ENCODE assay signal across 25 mouse cellular contexts in genomic region chr12:105541590-105542402, GRCm38 (mm10). TPM values are rescaled to one million over a fixed set of nuclear protein-coding genes. Genes with fewer than 3 reads are reported as not detected.
A peak's percentile ranks its signal among the peaks of the same experiment; 100 is the strongest.
DNase-seq lines count a peak whose midpoint lies in the region; ATAC-seq and TF ChIP-seq lines count a peak whose summit lies in the region.
"Had no signal": no experiment of that assay in that cellular context is flagged by ENCODE, and none has a peak within 500 bp of the region (broad histone marks: within the 10 kb centered on the region; RNA-seq: fewer than 3 reads in every experiment).

No protein-coding gene starts in this region.

- no peak for TF ChIP-seq EP300 in lung, postnatal 0 days (IDR thresholded peaks at IDR 0.05)
- TF ChIP-seq EP300 in stomach, postnatal 0 days (optimal IDR thresholded peaks at IDR 0.05), result no peak

- H3K36me3 ChIP-seq in intestine, postnatal 0 days (ENCODE audit: control insufficient read depth, insufficient read depth), result no peaks in the 10 kb centered on the region
- no peaks in the 10 kb centered on the region for H3K36me3 ChIP-seq in intestine, embryonic 15.5 days
- H3K36me3 ChIP-seq in lung, postnatal 0 days (ENCODE audit: insufficient read depth, low read length), result no peaks in the 10 kb centered on the region
- H3K36me3 ChIP-seq in stomach, postnatal 0 days (ENCODE audit: control insufficient read depth, insufficient read depth, low read length), result no peaks in the 10 kb centered on the region
- H3K36me3 ChIP-seq: embryonic facial prominence, embryonic 12.5 days; embryonic facial prominence, embryonic 15.5 days; heart, embryonic 10.5 days; heart, embryonic 13.5 days; hindbrain, embryonic 15.5 days had no signal

- no peak overlapping the region for H3K4me3 ChIP-seq in intestine, postnatal 0 days (ENCODE audit: low read depth, low read length)
- no peak overlapping the region for H3K4me3 ChIP-seq in intestine, embryonic 15.5 days (replicated peaks)
- H3K4me3 ChIP-seq in lung, postnatal 0 days (ENCODE audit: low read depth, low read length), result no peak overlapping the region
- no peak overlapping the region for H3K4me3 ChIP-seq in lung, adult 2 months (replicated peaks; ENCODE audit: extremely low read depth, low read depth, low read length)
- H3K4me3 ChIP-seq in stomach, postnatal 0 days (ENCODE audit: low read depth, low read length), result no peak overlapping the region
- H3K4me3 ChIP-seq: embryonic facial prominence, embryonic 12.5 days; embryonic facial prominence, embryonic 15.5 days; gastrocnemius, adult 2 months; heart, adult 2 months; heart, embryonic 10.5 days; heart, embryonic 13.5 days; hindbrain, embryonic 15.5 days had no signal

- H3K9me3 ChIP-seq in intestine, postnatal 0 days (ENCODE audit: control insufficient read depth), result no peaks in the 10 kb centered on the region
- H3K9me3 ChIP-seq in intestine, embryonic 15.5 days, result no peaks in the 10 kb centered on the region
- H3K9me3 ChIP-seq in lung, postnatal 0 days (ENCODE audit: low read length), result no peaks in the 10 kb centered on the region
- no peaks in the 10 kb centered on the region for H3K9me3 ChIP-seq in stomach, postnatal 0 days (ENCODE audit: control insufficient read depth, low read length)
- H3K9me3 ChIP-seq: embryonic facial prominence, embryonic 12.5 days; embryonic facial prominence, embryonic 15.5 days; heart, embryonic 10.5 days; heart, embryonic 13.5 days; hindbrain, embryonic 15.5 days had no signal

- H3K27me3 ChIP-seq in intestine, postnatal 0 days (replicated peaks; ENCODE audit: control insufficient read depth, insufficient read depth, low read length), result no peaks in the 10 kb centered on the region
- no peaks in the 10 kb centered on the region for H3K27me3 ChIP-seq in intestine, embryonic 15.5 days (replicated peaks)
- H3K27me3 ChIP-seq in lung, postnatal 0 days (replicated peaks; ENCODE audit: insufficient read depth, low read length), result no peaks in the 10 kb centered on the region
- no peaks in the 10 kb centered on the region for H3K27me3 ChIP-seq in stomach, postnatal 0 days (ENCODE audit: control insufficient read depth, insufficient read depth, low read length)
- H3K27me3 ChIP-seq: embryonic facial prominence, embryonic 12.5 days; embryonic facial prominence, embryonic 15.5 days; hindbrain, embryonic 15.5 days had no signal

- H3K9ac ChIP-seq in intestine, postnatal 0 days (ENCODE audit: low read depth, low read length), result no peak overlapping the region
- H3K9ac ChIP-seq in intestine, embryonic 15.5 days, result no peak overlapping the region
- H3K9ac ChIP-seq in lung, postnatal 0 days (replicated peaks; ENCODE audit: low read depth), result no peak overlapping the region
- H3K9ac ChIP-seq in stomach, postnatal 0 days (ENCODE audit: low read length), result no peak overlapping the region
- H3K9ac ChIP-seq: embryonic facial prominence, embryonic 12.5 days; embryonic facial prominence, embryonic 15.5 days; forebrain, postnatal 0 days; heart, embryonic 13.5 days; hindbrain, embryonic 15.5 days had no signal

- peak; percentile 30; the same call in 1 of the 2 replicates for TF ChIP-seq CTCF in intestine, postnatal 0 days (IDR thresholded peaks at IDR 0.05; ENCODE audit: low read depth)
- peak; percentile 43 for TF ChIP-seq CTCF in lung, postnatal 0 days (IDR thresholded peaks at IDR 0.05)
- no peak for TF ChIP-seq CTCF in lung, adult 2 months (IDR thresholded peaks at IDR 0.05; ENCODE audit: insufficient read depth, low read length)
- TF ChIP-seq CTCF in stomach, postnatal 0 days (IDR thresholded peaks at IDR 0.05; ENCODE audit: low read depth), result peak; percentile 43; the same call in 1 of the 2 replicates

- no peak overlapping the region for H3K4me2 ChIP-seq in intestine, postnatal 0 days (replicated peaks; ENCODE audit: low read depth)
- H3K4me2 ChIP-seq in intestine, embryonic 15.5 days (replicated peaks), result no peak overlapping the region
- no peak overlapping the region for H3K4me2 ChIP-seq in lung, postnatal 0 days (replicated peaks; ENCODE audit: low read depth, low read length)
- H3K4me2 ChIP-seq in stomach, postnatal 0 days (replicated peaks; ENCODE audit: low read depth), result no peak overlapping the region
- H3K4me2 ChIP-seq: embryonic facial prominence, embryonic 12.5 days; embryonic facial prominence, embryonic 15.5 days; heart, embryonic 13.5 days; hindbrain, embryonic 15.5 days had no signal

- 70% methylated on average over 12 of the region's 12 CpGs for WGBS in intestine, postnatal 0 days
- 72% methylated on average over 12 of the region's 12 CpGs for WGBS in intestine, embryonic 15.5 days
- 64% methylated on average over 12 of the region's 12 CpGs for WGBS in lung, postnatal 0 days
- 70% methylated on average over 12 of the region's 12 CpGs for WGBS in lung, adult 2 months
- 65% methylated on average over 12 of the region's 12 CpGs for WGBS in stomach, postnatal 0 days

- H3K27ac ChIP-seq in intestine, postnatal 0 days (ENCODE audit: low read depth, low read length), result no peak overlapping the region
- no peak overlapping the region for H3K27ac ChIP-seq in intestine, embryonic 15.5 days
- H3K27ac ChIP-seq in lung, postnatal 0 days (ENCODE audit: low read length), result no peak overlapping the region
- no peak overlapping the region for H3K27ac ChIP-seq in stomach, postnatal 0 days (replicated peaks)
- H3K27ac ChIP-seq: embryonic facial prominence, embryonic 12.5 days; embryonic facial prominence, embryonic 15.5 days; gastrocnemius, adult 2 months; heart, adult 2 months; heart, embryonic 10.5 days; heart, embryonic 13.5 days; hindbrain, embryonic 15.5 days had no signal

- ATAC-seq in intestine, postnatal 0 days, result no peak
- no peak for ATAC-seq in intestine, embryonic 15.5 days
- ATAC-seq in lung, postnatal 0 days, result peak; percentile 34; the same call in 1 of the 2 replicates
- ATAC-seq in stomach, postnatal 0 days (ENCODE audit: low FRiP score, low TSS enrichment), result no peak
- ATAC-seq: CD4-positive, CD25-positive, alpha-beta regulatory T cell, adult 4 months; forebrain, embryonic 14.5 days; forebrain, postnatal 0 days had no signal

- no peak for DNase-seq in lung, postnatal 0 days (ENCODE audit: low spot score)
- no peak for DNase-seq in lung, adult 2 months
- DNase-seq in stomach, postnatal 0 days (ENCODE audit: low spot score), result no peak
- DNase-seq in kidney, adult 8-10 months, result no peak
- DNase-seq: adrenal gland, adult 2 months; adrenal gland, postnatal 14 days; cerebellum, adult 11 months; cerebellum, adult 2 months; cerebellum, adult 9-11 months; cerebellum, postnatal 25 days; forebrain, postnatal 0 days; gastrocnemius, adult 2 months; gastrocnemius, postnatal 14 days; heart, adult 2 months; heart, postnatal 14 days; heart, postnatal 4 days had no signal

- H3K4me1 ChIP-seq in intestine, postnatal 0 days (replicated peaks; ENCODE audit: control insufficient read depth, insufficient read depth, low read length), result 0 out of 2 replicates have a peak, but pooled peaks cover 4% of the 10 kb centered on the region
- peaks cover 14% of the 10 kb centered on the region for H3K4me1 ChIP-seq in intestine, embryonic 15.5 days (replicated peaks)
- peaks cover 14% of the 10 kb centered on the region; the same call in 1 of the 2 replicates for H3K4me1 ChIP-seq in lung, postnatal 0 days (ENCODE audit: insufficient read depth, low read depth, low read length)
- H3K4me1 ChIP-seq in lung, adult 2 months (ENCODE audit: control insufficient read depth, insufficient read depth, low read length), result peaks cover 9% of the 10 kb centered on the region
- peaks cover 2% of the 10 kb centered on the region; the same call in 1 of the 2 replicates for H3K4me1 ChIP-seq in stomach, postnatal 0 days (replicated peaks; ENCODE audit: control insufficient read depth, insufficient read depth)

- TF ChIP-seq POLR2A in lung, adult 2 months (IDR thresholded peaks at IDR 0.05; ENCODE audit: borderline replicate concordance, extremely low read depth, low read depth, low read length), result no peak

RNA-seq across cellular contexts. Expression of gene Bdkrb2, which starts 21.2 kb away (rescaled TPM):
- polyA plus RNA-seq in intestine, postnatal 0 days (2015; fragmentation: Nextera tagmentation; extraction: Ambion mirVana), result 3.8 and 4.4 TPM in 2 replicates
- 4.5 and 4.6 TPM in 2 replicates for polyA plus RNA-seq in intestine, embryonic 15.5 days (2015; fragmentation: Nextera tagmentation; extraction: Ambion mirVana)
- 2.1 and 2.5 TPM in 2 replicates for polyA plus RNA-seq in lung, postnatal 0 days (2015; fragmentation: Nextera tagmentation; extraction: Ambion mirVana)
- polyA plus RNA-seq in lung, adult 2 months (2012; rRNA removed), result 3.7 and 4.8 TPM in 2 replicates
- 4.0 and 4.1 TPM in 2 replicates for polyA plus RNA-seq in stomach, postnatal 0 days (2015; fragmentation: Nextera tagmentation; extraction: Ambion mirVana)
- polyA plus RNA-seq: CD4-positive, CD25-positive, alpha-beta regulatory T cell, adult 4 months had no signal
